Mouse (Mus musculus) lung, adult 2 months (tissue): ENCODE measurements around the gene Arl3.

Source experiments
- CTCF ChIP-seq: fragments of 200-500 bp; IDR thresholded peaks from 2 replicates; pipeline ENCODE4 v1.5.1; 2011; ENCODE audit warnings: mild to moderate bottlenecking, low read length, control low read depth; ENCODE audit not compliant: insufficient read depth
- POLR2A ChIP-seq: fragments of 200-500 bp; IDR thresholded peaks from 2 replicates; pipeline ENCODE4 v1.6.1; 2011; ENCODE audit warnings: low read depth, mild to moderate bottlenecking, control low read depth, low read length, borderline replicate concordance; ENCODE audit errors: extremely low read depth

DNA sequence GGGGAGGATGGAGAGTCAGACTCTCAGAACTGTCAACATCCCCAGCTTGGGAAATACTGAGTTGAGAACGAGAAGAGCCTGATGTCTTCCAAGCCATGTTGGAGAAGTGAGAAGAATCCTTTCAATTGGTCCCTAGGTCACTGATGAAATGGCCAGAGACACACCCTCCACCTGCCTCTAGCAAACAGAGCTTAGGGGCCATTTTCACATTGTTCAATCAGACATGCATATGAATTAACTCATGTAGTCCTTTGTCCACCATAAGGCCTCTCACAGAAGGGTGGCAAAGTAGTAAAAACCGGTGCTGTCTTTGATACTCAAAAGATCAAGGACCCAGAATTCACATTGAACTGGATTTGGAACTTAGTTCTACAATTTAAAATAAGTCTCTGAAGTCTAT, 75.8 kb downstream of the Arl3 start:
- TF ChIP-seq CTCF (no peak), POLR2A (no peak)
